Mouse (Mus musculus) CH12.LX (cell line): ENCODE measurements around the gene Prkch.

Experiments used
- CTCF ChIP-seq, 2 experiments: IDR thresholded peaks in 1 of 2; conservative IDR thresholded peaks in 1 of 2; 2 replicates each; pipeline ENCODE4 v1.5.1; 2011 to 2012; ENCODE audit warnings: low read depth in 2 of 2, low read length in 2 of 2, improper control_type of control experiment in 1 of 2, inconsistent platforms in 1 of 2, mild to moderate bottlenecking in 1 of 2, moderate library complexity in 1 of 2
- EP300 ChIP-seq: IDR thresholded peaks from 2 replicates; pipeline ENCODE4 v1.6.1; 2011; ENCODE audit warnings: low read length, improper control_type of control experiment
- MAFK ChIP-seq: IDR thresholded peaks from 2 replicates; pipeline ENCODE4 v1.6.1; 2011; ENCODE audit warnings: low read length, improper control_type of control experiment; ENCODE audit not compliant: insufficient replicate concordance
- MXI1 ChIP-seq: IDR thresholded peaks from 2 replicates; pipeline ENCODE4 v1.6.1; 2011; ENCODE audit warnings: mild to moderate bottlenecking, low read depth, low read length, improper control_type of control experiment
- POLR2A ChIP-seq: IDR thresholded peaks from 2 replicates; pipeline ENCODE4 v1.6.1; 2011; ENCODE audit warnings: low read depth, mild to moderate bottlenecking, improper control_type of control experiment, low read length
- ZC3H11A ChIP-seq: IDR thresholded peaks from 2 replicates; pipeline ENCODE4 v1.6.1; 2012; ENCODE audit warnings: low read depth, mild to moderate bottlenecking, inconsistent platforms, low read length, improper control_type of control experiment
- ZMIZ1 ChIP-seq: IDR thresholded peaks from 2 replicates; pipeline ENCODE4 v1.6.1; 2012; ENCODE audit warnings: low read depth, mild to moderate bottlenecking, inconsistent platforms, low read length, improper control_type of control experiment

GRCm38 (mm10) chr12:73821176-73821575 lies 236.6 kb downstream of the Prkch start:
- TF ChIP-seq ZC3H11A (no peak), MXI1 (no peak), CTCF (conservative IDR thresholded peaks at IDR 0.05 in 1 of 2, IDR thresholded peaks at IDR 0.05 in 1 of 2; ENCODE audit: low read depth in 2 of 2, low read length in 2 of 2) (no peak), POLR2A (no peak), ZMIZ1 (no peak), EP300 (no peak), MAFK (no peak)
